Mouse (Mus musculus) heart, postnatal 4 days (tissue): ENCODE measurements around the gene Khk. TPM values are rescaled to one million over a fixed set of nuclear protein-coding genes. Genes with fewer than 3 reads are reported as not detected.

ENCODE experiments used
- DNase-seq: peaks from one replicate; pipeline ENCODE4 v3.0.0; 2021
- total RNA-seq, 2 experiments: library from RNA; stranded (reverse); gene quantifications; 2 replicates each; pipeline ENCODE4 v1.2.3; 2021

The Khk gene
- total RNA-seq, 2 experiments from 2014 or later: 6.4 to 9.2 TPM

DNA sequence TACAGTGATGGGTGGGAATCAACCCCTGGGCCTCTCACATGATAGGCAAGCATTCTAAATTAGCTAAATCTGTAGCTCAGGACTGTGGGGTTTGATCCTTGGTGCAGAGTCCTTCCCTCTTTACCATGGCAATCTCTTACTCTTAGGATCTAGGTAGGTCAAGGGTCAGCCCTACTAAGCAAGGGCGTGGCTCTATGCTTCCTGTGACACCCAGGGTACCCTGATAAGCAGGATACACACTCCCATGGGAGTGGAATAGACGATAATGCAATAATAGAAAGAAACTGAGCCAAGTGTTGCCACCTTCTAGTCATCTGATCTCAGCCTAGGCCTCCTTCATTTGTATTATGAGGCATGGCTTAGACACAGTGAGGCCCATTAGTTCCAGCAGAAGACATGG is 48.2 kb downstream of the Khk start:
- no peak for DNase-seq

DNA sequence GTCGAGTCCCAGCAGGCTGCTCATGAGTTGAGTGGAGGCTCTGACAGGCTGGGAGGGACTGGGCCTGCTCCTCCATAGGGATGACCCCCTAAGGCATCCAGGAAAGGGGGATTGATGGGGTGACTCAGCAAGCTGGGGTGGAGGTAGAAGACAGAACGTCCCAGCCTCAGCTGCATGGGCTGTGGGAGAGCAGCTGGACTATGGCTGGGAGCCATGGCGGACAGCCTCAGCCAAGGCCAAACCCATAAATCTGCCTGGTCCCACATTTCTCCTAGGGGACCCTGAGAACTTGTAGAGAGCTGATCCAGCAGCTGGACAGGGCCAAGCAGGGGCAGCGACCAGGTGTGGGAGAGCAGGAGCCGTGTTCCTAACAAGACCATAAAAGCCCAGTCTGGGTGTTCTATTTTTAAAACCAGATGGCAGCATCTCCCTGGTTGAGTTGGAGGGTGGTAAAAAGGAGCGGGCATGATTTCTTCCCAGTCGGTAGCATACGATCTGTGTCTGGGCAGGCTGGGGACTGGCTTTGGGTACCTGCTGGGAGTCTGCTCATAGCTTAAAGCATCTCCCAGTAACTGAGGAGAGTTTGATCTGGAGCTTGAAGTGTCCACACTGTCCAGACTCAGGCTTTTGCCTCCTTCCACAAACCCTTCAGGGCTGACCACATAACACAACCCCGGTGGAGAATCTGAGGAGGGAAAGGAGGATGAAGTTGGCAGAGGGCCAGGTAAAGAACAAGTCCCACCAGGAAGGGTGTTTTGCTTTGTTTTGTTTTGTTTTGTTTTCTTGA is 53.8 kb downstream of the Khk start:
- DNase-seq: peak; percentile 41

Other genes starting within 250 kb of the Khk start
- gene Dpysl5, start 209.9 kb upstream of the Khk start, total RNA-seq: 1 to 10 TPM; 1.6 to 2.0 TPM
- 10 to 100 TPM; 16.2 to 18.9 TPM for gene Mapre3, start 106.8 kb upstream of the Khk start, total RNA-seq
- gene Tmem214, start 53.4 kb upstream of the Khk start, total RNA-seq: 10 to 100 TPM; 44.4 to 50.0 TPM
- 10 to 100 TPM; 11.8 to 12.7 TPM for gene Agbl5, start 32.7 kb upstream of the Khk start, total RNA-seq
- gene Ost4, start 13.6 kb upstream of the Khk start, total RNA-seq: 100 to 1,000 TPM; 170 TPM
- gene Emilin1, start 8.0 kb upstream of the Khk start, total RNA-seq: 10 to 100 TPM; 83.4 to 93.2 TPM
- gene Cgref1, start 24.2 kb downstream of the Khk start, total RNA-seq: under 1 TPM; 0.67 to 0.77 TPM
- 10 to 100 TPM; 62.3 to 68.4 TPM for gene Preb, start 38.9 kb downstream of the Khk start, total RNA-seq
- under 1 TPM; 0.23 to 0.26 TPM for gene Tcf23, start 47.2 kb downstream of the Khk start, total RNA-seq
- 10 to 100 TPM; 46.0 to 53.7 TPM for gene Atraid, start 126.9 kb downstream of the Khk start, total RNA-seq
- 1 to 10 TPM; 7.0 to 7.2 TPM for gene Slc5a6, start 127.5 kb downstream of the Khk start, total RNA-seq
- 10 to 100 TPM; 33.5 to 40.7 TPM for gene Cad, start 133.3 kb downstream of the Khk start, total RNA-seq
- not detected for gene Dnajc5g, start 184.9 kb downstream of the Khk start, total RNA-seq
- gene Slc30a3, start 186.8 kb downstream of the Khk start, total RNA-seq: under 1 TPM in 1 of 2 experiments, not detected in 1; 0.24 TPM
- gene Trim54, start 195.3 kb downstream of the Khk start, total RNA-seq: 10 to 100 TPM; 33.4 to 35.6 TPM
- not detected for gene Ucn, start 217.4 kb downstream of the Khk start, total RNA-seq
- gene Mpv17, start 232.8 kb downstream of the Khk start, total RNA-seq: 10 to 100 TPM; 50.1 to 50.8 TPM